Mouse (Mus musculus): ENCODE data around the gene P2rx7. TPM values are rescaled to one million over a fixed set of nuclear protein-coding genes. Genes with fewer than 3 reads are reported as not detected.
A peak's percentile ranks its signal among the peaks of the same experiment; 100 is the strongest.

P2rx7 gene
- total and polyA plus RNA-seq, 2 experiments from 2014 or later = 7.3 to 16.2 TPM

GRCm38 (mm10) chr5:122652506-122652905, 8.8 kb downstream of the P2rx7 start:
- ATAC-seq (no peak), DNase-seq (ENCODE audit: low spot score) (no peak)
- H3K27ac ChIP-seq = peak overlapping the region; percentile 65
- no peak for TF ChIP-seq CTCF (IDR thresholded peaks at IDR 0.05; ENCODE audit: low read depth)
- H3K9ac ChIP-seq (replicated peaks; ENCODE audit: low read length) = no peak overlapping the region
- H3K4me2 ChIP-seq (ENCODE audit: low read depth, low read length) = no peak overlapping the region
- H3K4me1 ChIP-seq (ENCODE audit: insufficient read depth, low read length) = peaks cover 20% of the 10 kb centered on the region; the same call in 1 of the 2 replicates
- no peak overlapping the region for H3K4me3 ChIP-seq (ENCODE audit: low read length)
- no peaks in the 10 kb centered on the region for H3K9me3 ChIP-seq (ENCODE audit: low read length)
- H3K36me3 ChIP-seq (ENCODE audit: insufficient read depth, low read length) = no peaks in the 10 kb centered on the region
- WGBS = 82% methylated on average over 7 of the region's 7 CpGs
- H3K27me3 ChIP-seq (ENCODE audit: insufficient read depth, low read length) = no peaks in the 10 kb centered on the region

- H3K9me3 ChIP-seq (ENCODE audit: low read length) = no peaks in the 10 kb centered on the region
- H3K4me3 ChIP-seq (ENCODE audit: low read length) = no peak overlapping the region
- H3K27ac ChIP-seq = peak overlapping the region; percentile 65
- no peaks in the 10 kb centered on the region for H3K27me3 ChIP-seq (ENCODE audit: insufficient read depth, low read length)
- 17% methylated on average over 10 of the region's 10 CpGs for WGBS
- peak; percentile 46 for DNase-seq (ENCODE audit: low spot score)
- 0 out of 2 replicates have a peak, but pooled peaks have one; percentile 30 for ATAC-seq
- peaks cover 20% of the 10 kb centered on the region; the same call in 1 of the 2 replicates for H3K4me1 ChIP-seq (ENCODE audit: insufficient read depth, low read length)
- H3K9ac ChIP-seq (replicated peaks; ENCODE audit: low read length) = no peak overlapping the region
- no peak for TF ChIP-seq CTCF (IDR thresholded peaks at IDR 0.05; ENCODE audit: low read depth)
- H3K4me2 ChIP-seq (ENCODE audit: low read depth, low read length) = peak overlapping the region; percentile 25; the same call in 1 of the 2 replicates
- H3K36me3 ChIP-seq (ENCODE audit: insufficient read depth, low read length) = no peaks in the 10 kb centered on the region
These were observed 9.4 kb downstream of the P2rx7 start for GRCm38 (mm10) chr5:122653112-122653445.

DNA sequence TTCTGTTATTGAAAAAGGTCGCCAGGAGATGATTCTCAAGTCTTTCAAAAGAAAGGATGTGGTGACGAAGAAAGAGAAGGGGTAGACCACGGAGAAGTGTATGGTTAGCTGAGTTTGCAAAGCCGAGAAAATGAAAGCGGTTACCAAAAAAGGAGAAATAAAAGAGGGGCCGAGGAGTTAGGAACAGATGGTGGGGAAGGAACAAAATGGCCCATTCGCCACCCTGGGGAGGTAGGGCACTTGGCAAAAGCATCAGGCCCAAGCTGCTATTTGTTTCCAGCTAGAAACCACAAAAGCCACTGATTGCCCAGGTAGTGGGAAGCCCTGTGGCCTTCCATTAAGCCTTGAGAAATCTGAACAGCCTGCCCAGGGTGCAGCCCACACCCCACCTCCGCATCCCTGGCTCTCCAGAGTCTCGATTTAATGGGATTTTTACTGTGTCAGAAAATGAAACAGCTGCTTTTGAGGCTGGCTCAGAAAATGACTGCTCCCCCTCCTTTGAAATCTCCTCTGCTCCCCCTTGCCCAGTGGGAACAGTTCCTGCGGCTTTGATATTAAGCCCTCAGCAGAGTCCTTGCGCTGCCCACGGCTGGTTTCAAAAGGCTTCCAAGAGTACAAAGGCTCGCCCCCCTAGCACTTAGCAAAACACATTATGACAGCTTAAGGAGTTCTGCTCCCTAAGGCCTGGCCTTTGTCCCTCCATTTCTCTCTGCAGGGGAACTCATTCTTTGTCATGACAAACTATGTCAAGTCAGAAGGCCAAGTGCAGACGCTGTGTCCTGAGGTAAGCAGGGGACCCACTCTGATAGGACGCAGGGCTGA, 9.9 kb downstream of the P2rx7 start:
- H3K4me2 ChIP-seq (ENCODE audit: low read depth, low read length) = peak overlapping the region; percentile 25; the same call in 1 of the 2 replicates
- no peaks in the 10 kb centered on the region for H3K27me3 ChIP-seq (ENCODE audit: insufficient read depth, low read length)
- peak; percentile 54 for DNase-seq (ENCODE audit: low spot score)

GRCm38 (mm10) chr5:122654268-122654573, 10.5 kb downstream of the P2rx7 start:
- Histone ChIP-seq H3K4me1 (ENCODE audit: insufficient read depth, low read length) (peaks cover 20% of the 10 kb centered on the region; the same call in 1 of the 2 replicates), H3K27me3 (ENCODE audit: insufficient read depth, low read length) (no peaks in the 10 kb centered on the region), H3K9me3 (ENCODE audit: low read length) (no peaks in the 10 kb centered on the region), H3K4me3 (ENCODE audit: low read length) (no peak overlapping the region), H3K4me2 (ENCODE audit: low read depth, low read length) (no peak overlapping the region), H3K9ac (replicated peaks; ENCODE audit: low read length) (no peak overlapping the region), H3K27ac (peak overlapping the region; percentile 65), H3K36me3 (ENCODE audit: insufficient read depth, low read length) (no peaks in the 10 kb centered on the region)
- DNase-seq (ENCODE audit: low spot score) (no peak), ATAC-seq (no peak)
- TF ChIP-seq CTCF (IDR thresholded peaks at IDR 0.05; ENCODE audit: low read depth) = no peak
- WGBS = 40% methylated on average over 5 of the region's 5 CpGs

More for the DNA sequence above, 9.9 kb downstream of the P2rx7 start:
- 15% methylated on average over 15 of the region's 15 CpGs for WGBS
- Histone ChIP-seq H3K9me3 (ENCODE audit: low read length) (no peaks in the 10 kb centered on the region), H3K4me1 (ENCODE audit: insufficient read depth, low read length) (peaks cover 20% of the 10 kb centered on the region; the same call in 1 of the 2 replicates), H3K27ac (peak overlapping the region; percentile 65), H3K9ac (replicated peaks; ENCODE audit: low read length) (no peak overlapping the region), H3K4me3 (ENCODE audit: low read length) (no peak overlapping the region), H3K36me3 (ENCODE audit: insufficient read depth, low read length) (no peaks in the 10 kb centered on the region)
- peak; percentile 76 for ATAC-seq
- no peak for TF ChIP-seq CTCF (IDR thresholded peaks at IDR 0.05; ENCODE audit: low read depth)

GRCm38 (mm10) chr5:122656808-122657207, 13.1 kb downstream of the P2rx7 start:
- Histone ChIP-seq H3K4me1 (ENCODE audit: insufficient read depth, low read length) (peaks cover 20% of the 10 kb centered on the region; the same call in 1 of the 2 replicates), H3K9me3 (ENCODE audit: low read length) (no peaks in the 10 kb centered on the region), H3K4me3 (ENCODE audit: low read length) (no peak overlapping the region), H3K27me3 (ENCODE audit: insufficient read depth, low read length) (no peaks in the 10 kb centered on the region), H3K27ac (no peak overlapping the region), H3K4me2 (ENCODE audit: low read depth, low read length) (no peak overlapping the region), H3K36me3 (ENCODE audit: insufficient read depth, low read length) (no peaks in the 10 kb centered on the region), H3K9ac (replicated peaks; ENCODE audit: low read length) (no peak overlapping the region)
- no peak for DNase-seq (ENCODE audit: low spot score)
- no peak for ATAC-seq
- 95% methylated on average over 12 of the region's 12 CpGs for whole genome bisulfite sequencing
- no peak for TF ChIP-seq CTCF (IDR thresholded peaks at IDR 0.05; ENCODE audit: low read depth)

DNA sequence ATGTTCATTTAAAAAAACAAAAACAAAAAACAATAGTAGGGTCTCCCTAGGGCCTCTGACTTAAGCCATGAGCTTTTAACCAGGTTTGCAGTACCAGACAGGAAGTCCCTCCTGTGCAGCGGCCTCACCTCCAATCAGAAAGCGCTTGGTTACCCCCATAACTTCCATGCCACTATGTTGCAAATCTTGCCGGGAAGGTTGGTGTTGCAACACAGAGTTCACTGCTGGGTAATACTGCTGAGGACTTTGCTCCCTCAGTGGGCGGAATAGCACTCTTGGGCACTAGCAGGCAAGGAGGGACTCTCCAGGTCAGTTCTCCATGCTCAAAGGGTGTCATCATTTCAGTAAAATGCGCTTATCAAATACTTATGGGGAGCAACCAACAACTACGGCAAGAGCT, 18.8 kb downstream of the P2rx7 start:
- 98% methylated on average over 6 of the region's 6 CpGs for WGBS

GRCm38 (mm10) chr5:122665036-122665435, 21.3 kb downstream of the P2rx7 start:
- H3K4me3 ChIP-seq (ENCODE audit: low read length) = no peak overlapping the region

More for the DNA sequence above, 18.8 kb downstream of the P2rx7 start:
- no peak overlapping the region for H3K4me2 ChIP-seq (ENCODE audit: low read depth, low read length)
- H3K27me3 ChIP-seq (ENCODE audit: insufficient read depth, low read length) = no peaks in the 10 kb centered on the region
- no peaks in the 10 kb centered on the region for H3K36me3 ChIP-seq (ENCODE audit: insufficient read depth, low read length)
- no peaks in the 10 kb centered on the region for H3K9me3 ChIP-seq (ENCODE audit: low read length)
- no peaks in the 10 kb centered on the region for H3K4me1 ChIP-seq (ENCODE audit: insufficient read depth, low read length)
- H3K4me3 ChIP-seq (ENCODE audit: low read length) = no peak overlapping the region
- no peak for TF ChIP-seq CTCF (IDR thresholded peaks at IDR 0.05; ENCODE audit: low read depth)
- no peak overlapping the region for H3K9ac ChIP-seq (replicated peaks; ENCODE audit: low read length)
- no peak for DNase-seq (ENCODE audit: low spot score)
- no peak overlapping the region for H3K27ac ChIP-seq
- ATAC-seq = no peak

More at GRCm38 (mm10) chr5:122665036-122665435, 21.3 kb downstream of the P2rx7 start:
- no peak for TF ChIP-seq CTCF (IDR thresholded peaks at IDR 0.05; ENCODE audit: low read depth)
- Histone ChIP-seq H3K27ac (no peak overlapping the region), H3K27me3 (ENCODE audit: insufficient read depth, low read length) (no peaks in the 10 kb centered on the region), H3K9me3 (ENCODE audit: low read length) (no peaks in the 10 kb centered on the region), H3K4me1 (ENCODE audit: insufficient read depth, low read length) (no peaks in the 10 kb centered on the region), H3K9ac (replicated peaks; ENCODE audit: low read length) (no peak overlapping the region), H3K4me2 (ENCODE audit: low read depth, low read length) (no peak overlapping the region), H3K36me3 (ENCODE audit: insufficient read depth, low read length) (no peaks in the 10 kb centered on the region)
- no peak for ATAC-seq
- DNase-seq (ENCODE audit: low spot score) = no peak
- WGBS = 69% methylated on average over 5 of the region's 5 CpGs
